Mouse (Mus musculus) hindbrain, embryonic 11.5 days (tissue): ENCODE results near the gene Prmt3. TPM values are rescaled to one million over a fixed set of nuclear protein-coding genes. Genes with fewer than 3 reads are reported as not detected.

Experiments
- ATAC-seq: fragments of 200-750 bp; cut with Nextera tagmentation; 2 replicates; pipeline ENCODE4 v1.8.0; 2017; ENCODE audit warnings: mild to moderate bottlenecking, moderate TSS enrichment, moderate library complexity; ENCODE audit not compliant: low FRiP score
- DNase-seq: peaks from one replicate; pipeline ENCODE4 v3.0.0-alpha.2; 2015; ENCODE audit warnings: low spot score
- H3K27ac ChIP-seq: fragments of 300-500 bp; sonication (generic); 2 replicates; pipeline ENCODE4 v1.5.1; 2014; ENCODE audit warnings: mild to moderate bottlenecking, low read depth, low read length
- H3K27me3 ChIP-seq: fragments of 300-500 bp; sonication (generic); 2 replicates; pipeline ENCODE4 v1.6.1; 2014; ENCODE audit warnings: mild to moderate bottlenecking, low read length, moderate library complexity, mixed read lengths; ENCODE audit not compliant: control insufficient read depth, insufficient read depth
- H3K36me3 ChIP-seq: fragments of 300-500 bp; sonication (generic); 2 replicates; pipeline ENCODE4 v1.6.1; 2014; ENCODE audit warnings: mild to moderate bottlenecking, low read length, moderate library complexity, mixed read lengths; ENCODE audit not compliant: control insufficient read depth, insufficient read depth
- H3K4me1 ChIP-seq: fragments of 300-500 bp; sonication (generic); replicated peaks from 2 replicates; pipeline ENCODE4 v1.6.1; 2014; ENCODE audit warnings: low read length, mixed read lengths; ENCODE audit not compliant: control insufficient read depth, insufficient read depth
- H3K4me2 ChIP-seq: fragments of 300-500 bp; sonication (generic); replicated peaks from 2 replicates; pipeline ENCODE4 v1.6.1; 2014; ENCODE audit warnings: mild to moderate bottlenecking, low read depth, low read length
- H3K4me3 ChIP-seq: fragments of 300-500 bp; sonication (generic); 2 replicates; pipeline ENCODE4 v1.5.1; 2014; ENCODE audit warnings: low read depth, low read length
- H3K9ac ChIP-seq: fragments of 300-500 bp; sonication (generic); 2 replicates; pipeline ENCODE4 v1.6.1; 2014; ENCODE audit warnings: low read depth, low read length
- H3K9me3 ChIP-seq: fragments of 300-500 bp; sonication (generic); 2 replicates; pipeline ENCODE4 v1.6.1; 2016; ENCODE audit warnings: low read length; ENCODE audit not compliant: control insufficient read depth
- WGBS: fragments of 180-500 bp; shearing (Covaris S2); extraction: QIAGEN DNeasy Blood & Tissue Kit; methylation state at CpG from one replicate; pipeline ENCODE4 v1.1.7; 2014; 5-methylcytosine and 5-hydroxymethylcytosine counted together
- polyA plus RNA-seq: library from polyadenylated mRNA; unstranded; fragments of >200 nt; fragmentation: Nextera tagmentation; extraction: Ambion mirVana; gene quantifications from 2 replicates; pipeline ENCODE4 v1.2.1, GENCODE M21; 2014

Prmt3 gene
- polyA plus RNA-seq, 1 experiment from 2014 or later, result 53.5 TPM

- Histone ChIP-seq H3K27me3 (no peaks in the 10 kb centered on the region), H3K27ac (peak overlapping the region; percentile 0; the same call in 1 of the 2 replicates), H3K9ac (no peak overlapping the region), H3K9me3 (no peaks in the 10 kb centered on the region), H3K36me3 (no peaks in the 10 kb centered on the region), H3K4me3 (no peak overlapping the region), H3K4me2 (no peak overlapping the region), H3K4me1 (no peaks in the 10 kb centered on the region)
- 77% methylated on average over 8 of the region's 8 CpGs for WGBS
- DNase-seq (no peak), ATAC-seq (no peak)
These were observed 102.0 kb downstream of the Prmt3 start for GRCm38 (mm10) chr7:49879998-49880707.

- no peak overlapping the region for H3K27ac ChIP-seq
- DNase-seq, result no peak
- no peak for ATAC-seq
These were observed 104.1 kb downstream of the Prmt3 start for GRCm38 (mm10) chr7:49882288-49882687.

GRCm38 (mm10) chr7:49882694-49883389, 104.7 kb downstream of the Prmt3 start:
- no peaks in the 10 kb centered on the region for H3K36me3 ChIP-seq
- 31% methylated on average over 16 of the region's 16 CpGs for WGBS
- H3K9me3 ChIP-seq, result no peaks in the 10 kb centered on the region
- no peak overlapping the region for H3K27ac ChIP-seq
- H3K4me3 ChIP-seq, result no peak overlapping the region
- H3K4me1 ChIP-seq, result no peaks in the 10 kb centered on the region
- H3K27me3 ChIP-seq, result no peaks in the 10 kb centered on the region
- DNase-seq, result peak; percentile 12
- no peak overlapping the region for H3K9ac ChIP-seq
- no peak for ATAC-seq
- no peak overlapping the region for H3K4me2 ChIP-seq

More at GRCm38 (mm10) chr7:49882288-49882687, 104.1 kb downstream of the Prmt3 start:
- Histone ChIP-seq H3K4me3 (no peak overlapping the region), H3K9me3 (no peaks in the 10 kb centered on the region), H3K4me2 (no peak overlapping the region), H3K36me3 (no peaks in the 10 kb centered on the region), H3K27me3 (no peaks in the 10 kb centered on the region), H3K9ac (no peak overlapping the region), H3K4me1 (no peaks in the 10 kb centered on the region)
- 44% methylated on average over 4 of the region's 4 CpGs for WGBS

GRCm38 (mm10) chr7:49887776-49888390, 109.7 kb downstream of the Prmt3 start:
- Histone ChIP-seq H3K27me3 (no peaks in the 10 kb centered on the region), H3K27ac (no peak overlapping the region), H3K4me2 (no peak overlapping the region), H3K4me3 (no peak overlapping the region), H3K9ac (no peak overlapping the region), H3K36me3 (no peaks in the 10 kb centered on the region), H3K9me3 (no peaks in the 10 kb centered on the region), H3K4me1 (no peaks in the 10 kb centered on the region)
- no peak for ATAC-seq
- no peak for DNase-seq
- 76% methylated on average over 2 of the region's 2 CpGs for WGBS

- Histone ChIP-seq H3K36me3 (no peaks in the 10 kb centered on the region), H3K4me3 (no peak overlapping the region), H3K9ac (no peak overlapping the region), H3K27ac (no peak overlapping the region), H3K27me3 (no peaks in the 10 kb centered on the region), H3K4me1 (no peaks in the 10 kb centered on the region), H3K9me3 (no peaks in the 10 kb centered on the region), H3K4me2 (no peak overlapping the region)
- 86% methylated on average over 2 of the region's 2 CpGs for WGBS
- ATAC-seq (no peak), DNase-seq (no peak)
These were observed 116.6 kb downstream of the Prmt3 start for GRCm38 (mm10) chr7:49894786-49895185.

GRCm38 (mm10) chr7:49895296-49895695, 117.2 kb downstream of the Prmt3 start:
- H3K4me1 ChIP-seq, result no peaks in the 10 kb centered on the region
- no peak overlapping the region for H3K4me2 ChIP-seq
- WGBS, result 75% methylated on average over 6 of the region's 6 CpGs
- H3K36me3 ChIP-seq, result no peaks in the 10 kb centered on the region
- no peak for DNase-seq
- H3K27me3 ChIP-seq, result no peaks in the 10 kb centered on the region
- no peak overlapping the region for H3K27ac ChIP-seq
- no peak overlapping the region for H3K9ac ChIP-seq
- no peak overlapping the region for H3K4me3 ChIP-seq
- no peak for ATAC-seq
- no peaks in the 10 kb centered on the region for H3K9me3 ChIP-seq

- Histone ChIP-seq H3K27ac (peak overlapping the region; percentile 11; the same call in 1 of the 2 replicates), H3K27me3 (peaks cover 37% of the 10 kb centered on the region), H3K4me2 (no peak overlapping the region), H3K4me3 (no peak overlapping the region), H3K36me3 (no peaks in the 10 kb centered on the region), H3K9ac (no peak overlapping the region), H3K9me3 (no peaks in the 10 kb centered on the region), H3K4me1 (no peaks in the 10 kb centered on the region)
- peak; percentile 87 for ATAC-seq
- peak; percentile 31 for DNase-seq
- 28% methylated on average over 9 of the region's 9 CpGs for WGBS
These were observed 123.9 kb downstream of the Prmt3 start for GRCm38 (mm10) chr7:49902003-49902552.

GRCm38 (mm10) chr7:49907191-49908171, 129.3 kb downstream of the Prmt3 start:
- Histone ChIP-seq H3K9me3 (no peaks in the 10 kb centered on the region), H3K27ac (peak overlapping the region; percentile 61), H3K4me2 (peak overlapping the region; percentile 25), H3K36me3 (no peaks in the 10 kb centered on the region), H3K9ac (no peak overlapping the region), H3K4me3 (peak overlapping the region; percentile 16; the same call in 1 of the 2 replicates), H3K27me3 (peaks cover 88% of the 10 kb centered on the region), H3K4me1 (no peaks in the 10 kb centered on the region; the same call in 1 of the 2 replicates)
- ATAC-seq (peak; percentile 48), DNase-seq (peak; percentile 58)
- WGBS, result under 1% methylated on average over 28 of the region's 28 CpGs
